Mouse (Mus musculus): ENCODE measurements around the gene Atf7. TPM values are rescaled to one million over a fixed set of nuclear protein-coding genes. Genes with fewer than 3 reads are reported as not detected.
A peak's percentile ranks its signal among the peaks of the same experiment; 100 is the strongest.

Gene Atf7
- polyA plus RNA-seq, 1 experiment from 2014 or later, result 15.5 TPM

GRCm38 (mm10) chr15:102518859-102519201 is 106.4 kb downstream of the Atf7 start:
- Histone ChIP-seq H3K27ac (ENCODE audit: low read depth, low read length) (peak overlapping the region; percentile 93), H3K27me3 (ENCODE audit: control insufficient read depth, insufficient read depth, low read length) (no peaks in the 10 kb centered on the region), H3K36me3 (ENCODE audit: control insufficient read depth, insufficient read depth, low read length) (no peaks in the 10 kb centered on the region), H3K9ac (ENCODE audit: low read length) (peak overlapping the region; percentile 80), H3K9me3 (ENCODE audit: control insufficient read depth, low read length) (no peaks in the 10 kb centered on the region), H3K4me1 (replicated peaks; ENCODE audit: control insufficient read depth, insufficient read depth, low read length) (peaks cover 11% of the 10 kb centered on the region), H3K4me2 (ENCODE audit: low read depth, low read length, severe bottlenecking) (peak overlapping the region; percentile 92), H3K4me3 (ENCODE audit: low read depth, low read length) (peak overlapping the region; percentile 69)
- no peak for DNase-seq (ENCODE audit: low spot score)
- WGBS, result 18% methylated on average over 9 of the region's 9 CpGs
- ATAC-seq (replicated peaks; ENCODE audit: low FRiP score), result peak; percentile 1; the same call in 1 of the 2 replicates

- DNase-seq (ENCODE audit: low spot score) (peak; percentile 99), ATAC-seq (replicated peaks; ENCODE audit: low FRiP score) (peak; percentile 92)
- Histone ChIP-seq H3K9me3 (ENCODE audit: control insufficient read depth, low read length) (no peaks in the 10 kb centered on the region), H3K4me1 (replicated peaks; ENCODE audit: control insufficient read depth, insufficient read depth, low read length) (peaks cover 11% of the 10 kb centered on the region), H3K4me2 (ENCODE audit: low read depth, low read length, severe bottlenecking) (peak within 1 kb of the TSS; percentile 92), H3K9ac (ENCODE audit: low read length) (peak within 1 kb of the TSS; percentile 80), H3K36me3 (ENCODE audit: control insufficient read depth, insufficient read depth, low read length) (no peaks in the 10 kb centered on the region), H3K4me3 (ENCODE audit: low read depth, low read length) (peak within 1 kb of the TSS; percentile 69), H3K27ac (ENCODE audit: low read depth, low read length) (peak within 1 kb of the TSS; percentile 93), H3K27me3 (ENCODE audit: control insufficient read depth, insufficient read depth, low read length) (no peaks in the 10 kb centered on the region)
- WGBS, result under 1% methylated on average over 60 of the region's 60 CpGs
These were observed 107.0 kb downstream of the Atf7 start, which contains the start of gene Tarbp2 for GRCm38 (mm10) chr15:102517976-102518858. Tarbp2 (plus strand) TSS chr15:102518192.

- peak overlapping the region; percentile 69 for H3K4me3 ChIP-seq (ENCODE audit: low read depth, low read length)
- no peaks in the 10 kb centered on the region for H3K36me3 ChIP-seq (ENCODE audit: control insufficient read depth, insufficient read depth, low read length)
- H3K9ac ChIP-seq (ENCODE audit: low read length), result peak overlapping the region; percentile 80
- H3K27ac ChIP-seq (ENCODE audit: low read depth, low read length), result peak overlapping the region; percentile 84; the same call in 1 of the 2 replicates
- peak overlapping the region; percentile 92 for H3K4me2 ChIP-seq (ENCODE audit: low read depth, low read length, severe bottlenecking)
- H3K9me3 ChIP-seq (ENCODE audit: control insufficient read depth, low read length), result no peaks in the 10 kb centered on the region
- WGBS, result 1% methylated on average over 10 of the region's 10 CpGs
- H3K27me3 ChIP-seq (ENCODE audit: control insufficient read depth, insufficient read depth, low read length), result no peaks in the 10 kb centered on the region
- peaks cover 11% of the 10 kb centered on the region for H3K4me1 ChIP-seq (replicated peaks; ENCODE audit: control insufficient read depth, insufficient read depth, low read length)
- no peak for DNase-seq (ENCODE audit: low spot score)
- no peak for ATAC-seq (replicated peaks; ENCODE audit: low FRiP score)
These were observed 107.7 kb downstream of the Atf7 start for GRCm38 (mm10) chr15:102517631-102517975.

DNA sequence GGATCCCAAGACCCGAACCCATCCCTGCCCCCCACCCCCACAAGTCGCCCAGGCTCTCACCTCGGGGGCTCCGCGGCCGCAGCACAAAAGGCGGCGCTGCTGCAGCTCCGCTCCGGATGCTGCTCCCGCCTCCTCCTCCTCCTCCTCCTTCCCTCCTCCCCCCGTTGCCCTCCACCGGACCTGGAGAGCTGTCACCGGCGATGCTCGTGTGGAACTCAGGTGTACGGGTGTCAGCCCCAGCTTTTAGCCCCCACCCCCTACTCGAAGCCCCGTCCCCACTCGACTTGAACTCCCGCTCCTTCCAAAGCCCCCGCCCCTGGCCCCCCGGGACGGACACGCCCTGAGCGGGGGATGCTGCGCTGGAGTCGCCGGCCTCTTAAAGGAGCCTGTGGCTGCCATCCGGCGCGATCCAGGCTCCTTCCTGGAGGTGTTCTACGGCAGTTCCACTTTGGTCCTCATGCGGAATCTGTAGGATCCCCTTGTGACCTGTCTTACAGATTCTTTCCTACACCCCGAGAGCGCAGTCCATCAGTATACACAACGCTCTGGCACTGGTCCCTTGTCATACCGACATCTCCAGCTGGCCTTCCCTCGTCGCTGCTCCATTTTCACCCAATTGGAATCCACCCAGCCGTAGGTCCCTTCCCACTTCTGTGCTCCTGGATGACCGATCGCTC is 108.4 kb downstream of the Atf7 start, which contains the start of gene Map3k12:
Gene Map3k12, minus strand, starts transcription at position 337 of the 677 bp plus-strand sequence.
- no peaks in the 10 kb centered on the region for H3K9me3 ChIP-seq (ENCODE audit: control insufficient read depth, low read length)
- no peaks in the 10 kb centered on the region for H3K27me3 ChIP-seq (ENCODE audit: control insufficient read depth, insufficient read depth, low read length)
- peak within 1 kb of the TSS; percentile 69 for H3K4me3 ChIP-seq (ENCODE audit: low read depth, low read length)
- ATAC-seq (replicated peaks; ENCODE audit: low FRiP score), result peak; percentile 19
- peak within 1 kb of the TSS; percentile 92 for H3K4me2 ChIP-seq (ENCODE audit: low read depth, low read length, severe bottlenecking)
- no peaks in the 10 kb centered on the region for H3K36me3 ChIP-seq (ENCODE audit: control insufficient read depth, insufficient read depth, low read length)
- peak within 1 kb of the TSS; percentile 84 for H3K27ac ChIP-seq (ENCODE audit: low read depth, low read length)
- DNase-seq (ENCODE audit: low spot score), result peak; percentile 89
- H3K4me1 ChIP-seq (replicated peaks; ENCODE audit: control insufficient read depth, insufficient read depth, low read length), result peaks cover 13% of the 10 kb centered on the region
- H3K9ac ChIP-seq (ENCODE audit: low read length), result peak within 1 kb of the TSS; percentile 80
- WGBS, result under 1% methylated on average over 43 of the region's 43 CpGs

GRCm38 (mm10) chr15:102516293-102516692 is 109.0 kb downstream of the Atf7 start:
- 0% methylated on average over 12 of the region's 12 CpGs for WGBS
- H3K4me3 ChIP-seq (ENCODE audit: low read depth, low read length), result peak overlapping the region; percentile 69
- ATAC-seq (replicated peaks; ENCODE audit: low FRiP score), result no peak; the same call in 1 of the 2 replicates
- no peaks in the 10 kb centered on the region for H3K36me3 ChIP-seq (ENCODE audit: control insufficient read depth, insufficient read depth, low read length)
- H3K27ac ChIP-seq (ENCODE audit: low read depth, low read length), result peak overlapping the region; percentile 84
- no peaks in the 10 kb centered on the region for H3K9me3 ChIP-seq (ENCODE audit: control insufficient read depth, low read length)
- H3K9ac ChIP-seq (ENCODE audit: low read length), result peak overlapping the region; percentile 80
- no peaks in the 10 kb centered on the region for H3K27me3 ChIP-seq (ENCODE audit: control insufficient read depth, insufficient read depth, low read length)
- H3K4me1 ChIP-seq (replicated peaks; ENCODE audit: control insufficient read depth, insufficient read depth, low read length), result peaks cover 19% of the 10 kb centered on the region
- DNase-seq (ENCODE audit: low spot score), result no peak
- peak overlapping the region; percentile 92 for H3K4me2 ChIP-seq (ENCODE audit: low read depth, low read length, severe bottlenecking)

DNA sequence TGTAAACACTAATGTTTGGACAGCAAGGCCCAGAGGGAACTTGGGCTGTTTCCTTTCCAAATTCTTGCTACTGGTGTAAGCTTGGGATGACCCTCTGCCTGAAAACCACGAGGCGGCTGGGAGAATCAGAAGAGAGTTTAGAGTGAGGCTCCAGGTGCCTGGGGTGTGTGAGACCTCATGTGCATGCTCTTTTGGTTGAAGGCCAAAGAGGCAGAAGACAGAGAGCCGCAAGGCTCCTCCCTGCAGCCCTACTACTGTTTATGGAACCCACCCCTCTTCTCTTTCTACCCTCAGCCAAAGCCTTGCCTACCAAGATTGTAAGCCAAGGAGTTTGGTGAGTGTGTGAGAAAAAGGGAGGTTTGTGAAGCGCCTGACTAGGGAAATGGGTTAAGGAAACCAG is 109.5 kb downstream of the Atf7 start:
- H3K4me2 ChIP-seq (ENCODE audit: low read depth, low read length, severe bottlenecking), result peak overlapping the region; percentile 92
- peaks cover 23% of the 10 kb centered on the region for H3K4me1 ChIP-seq (replicated peaks; ENCODE audit: control insufficient read depth, insufficient read depth, low read length)
- H3K9ac ChIP-seq (ENCODE audit: low read length), result peak overlapping the region; percentile 80
- DNase-seq (ENCODE audit: low spot score) (no peak), ATAC-seq (replicated peaks; ENCODE audit: low FRiP score) (no peak)
- H3K4me3 ChIP-seq (ENCODE audit: low read depth, low read length), result peak overlapping the region; percentile 69
- no peaks in the 10 kb centered on the region for H3K27me3 ChIP-seq (ENCODE audit: control insufficient read depth, insufficient read depth, low read length)
- H3K27ac ChIP-seq (ENCODE audit: low read depth, low read length), result 0 out of 2 replicates have a peak overlapping the region, but pooled peaks have one; percentile 84
- no peaks in the 10 kb centered on the region for H3K36me3 ChIP-seq (ENCODE audit: control insufficient read depth, insufficient read depth, low read length)
- no peaks in the 10 kb centered on the region for H3K9me3 ChIP-seq (ENCODE audit: control insufficient read depth, low read length)
- 59% methylated on average over 4 of the region's 4 CpGs for WGBS

DNA sequence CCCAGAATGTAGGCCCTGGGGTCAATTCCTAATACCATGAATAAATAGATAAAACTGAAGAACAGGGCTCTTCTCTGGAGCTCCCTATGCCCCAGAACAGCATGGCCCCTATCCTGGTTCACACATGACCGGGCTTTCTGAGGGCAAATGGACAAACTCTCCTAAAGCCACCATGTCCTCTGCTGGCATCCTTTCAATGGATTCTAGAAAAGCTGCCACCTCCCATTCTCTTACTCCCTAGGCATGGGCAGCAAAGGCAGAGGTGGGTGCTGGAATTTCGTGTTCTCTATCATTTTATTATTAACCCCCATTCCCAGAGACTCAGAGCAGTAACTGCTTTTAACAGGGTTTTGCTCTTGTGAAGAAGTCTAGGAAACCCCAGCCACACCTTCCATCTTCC is 110.0 kb downstream of the Atf7 start:
- H3K4me1 ChIP-seq (replicated peaks; ENCODE audit: control insufficient read depth, insufficient read depth, low read length), result peaks cover 24% of the 10 kb centered on the region

DNA sequence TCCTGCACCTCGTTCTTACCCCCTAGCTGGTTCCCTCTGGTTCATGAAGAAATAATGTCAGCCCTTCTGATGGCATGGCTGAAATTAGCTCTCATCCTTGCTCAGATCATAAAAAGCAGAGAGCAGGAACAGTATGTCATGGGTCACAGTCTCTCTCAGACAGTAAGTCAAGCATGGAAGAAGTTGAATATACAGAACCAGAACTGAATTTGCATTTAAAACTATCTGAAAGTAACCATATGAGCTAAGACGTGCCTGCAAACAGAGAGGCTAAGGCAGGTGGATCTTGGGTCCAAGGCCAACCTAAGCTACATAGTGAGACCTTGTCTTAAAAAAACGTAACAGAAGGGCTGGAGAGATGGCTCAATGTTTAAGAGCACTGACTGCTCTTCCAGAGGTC is 112.3 kb downstream of the Atf7 start:
- Histone ChIP-seq H3K9ac (ENCODE audit: low read length) (no peak overlapping the region), H3K36me3 (ENCODE audit: control insufficient read depth, insufficient read depth, low read length) (no peaks in the 10 kb centered on the region), H3K9me3 (ENCODE audit: control insufficient read depth, low read length) (no peaks in the 10 kb centered on the region), H3K4me1 (replicated peaks; ENCODE audit: control insufficient read depth, insufficient read depth, low read length) (peaks cover 19% of the 10 kb centered on the region), H3K4me3 (ENCODE audit: low read depth, low read length) (no peak overlapping the region), H3K27ac (ENCODE audit: low read depth, low read length) (no peak overlapping the region), H3K27me3 (ENCODE audit: control insufficient read depth, insufficient read depth, low read length) (no peaks in the 10 kb centered on the region), H3K4me2 (ENCODE audit: low read depth, low read length, severe bottlenecking) (no peak overlapping the region)
- ATAC-seq (replicated peaks; ENCODE audit: low FRiP score) (no peak), DNase-seq (ENCODE audit: low spot score) (no peak)
- 79% methylated on average over 3 of the region's 3 CpGs for WGBS

More for the DNA sequence above, 110.0 kb downstream of the Atf7 start:
- Histone ChIP-seq H3K9me3 (ENCODE audit: control insufficient read depth, low read length) (no peaks in the 10 kb centered on the region), H3K27me3 (ENCODE audit: control insufficient read depth, insufficient read depth, low read length) (no peaks in the 10 kb centered on the region), H3K4me2 (ENCODE audit: low read depth, low read length, severe bottlenecking) (peak overlapping the region; percentile 92; the same call in 1 of the 2 replicates), H3K4me3 (ENCODE audit: low read depth, low read length) (no peak overlapping the region), H3K9ac (ENCODE audit: low read length) (no peak overlapping the region), H3K27ac (ENCODE audit: low read depth, low read length) (no peak overlapping the region), H3K36me3 (ENCODE audit: control insufficient read depth, insufficient read depth, low read length) (no peaks in the 10 kb centered on the region)
- no peak for DNase-seq (ENCODE audit: low spot score)
- 82% methylated on average over 2 of the region's 2 CpGs for WGBS
- ATAC-seq (replicated peaks; ENCODE audit: low FRiP score), result no peak

Data from forebrain, embryonic 11.5 days (tissue).